Mouse (Mus musculus) embryonic facial prominence, embryonic 13.5 days (tissue): Measurements from ENCODE around the gene Desi1. TPM values are rescaled to one million over a fixed set of nuclear protein-coding genes. Genes with fewer than 3 reads are reported as not detected.

Experiments
- ATAC-seq: fragments of 200-750 bp; cut with Nextera tagmentation; 2 replicates; pipeline ENCODE4 v1.8.0; 2017; ENCODE audit warnings: low read depth; ENCODE audit not compliant: insufficient number of reproducible peaks, insufficient read depth, low FRiP score, low TSS enrichment
- H3K27ac ChIP-seq: fragments of 300-500 bp; sonication (generic); 2 replicates; pipeline ENCODE4 v1.5.1; 2015; ENCODE audit warnings: moderate library complexity, mild to moderate bottlenecking, inconsistent platforms
- H3K27me3 ChIP-seq: fragments of 300-500 bp; sonication (generic); 2 replicates; pipeline ENCODE4 v1.6.1; 2015; ENCODE audit warnings: mild to moderate bottlenecking, inconsistent platforms
- H3K36me3 ChIP-seq: fragments of 300-500 bp; sonication (generic); 2 replicates; pipeline ENCODE4 v1.6.1; 2015; ENCODE audit warnings: mild to moderate bottlenecking, inconsistent platforms
- H3K4me1 ChIP-seq: fragments of 300-500 bp; sonication (generic); 2 replicates; pipeline ENCODE4 v1.6.1; 2015; ENCODE audit warnings: inconsistent platforms
- H3K4me2 ChIP-seq: fragments of 300-500 bp; sonication (generic); 2 replicates; pipeline ENCODE4 v1.6.1; 2015; ENCODE audit warnings: moderate library complexity, mild to moderate bottlenecking, inconsistent platforms
- H3K4me3 ChIP-seq: fragments of 300-500 bp; sonication (generic); 2 replicates; pipeline ENCODE4 v1.5.1; 2015; ENCODE audit warnings: mild to moderate bottlenecking, inconsistent platforms
- H3K9ac ChIP-seq: fragments of 300-500 bp; sonication (generic); 2 replicates; pipeline ENCODE4 v1.6.1; 2015; ENCODE audit warnings: mild to moderate bottlenecking, inconsistent platforms
- H3K9me3 ChIP-seq: fragments of 300-500 bp; sonication (generic); 2 replicates; pipeline ENCODE4 v1.6.1; 2016; ENCODE audit warnings: inconsistent platforms
- WGBS: fragments of 180-500 bp; shearing (Covaris S2); methylation state at CpG from one replicate; pipeline ENCODE4 v1.1.7; 2015; ENCODE audit warnings: mixed read lengths; 5-methylcytosine and 5-hydroxymethylcytosine counted together
- polyA plus RNA-seq: library from polyadenylated mRNA; unstranded; fragments of >200 nt; fragmentation: Nextera tagmentation; extraction: Ambion mirVana; gene quantifications from 2 replicates; pipeline ENCODE4 v1.2.1, GENCODE M21; 2015

The Desi1 gene
- 25.8 and 28.6 TPM in 2 replicates for polyA plus RNA-seq

- Histone ChIP-seq H3K9me3 (no peaks in the 10 kb centered on the region), H3K4me1 (no peaks in the 10 kb centered on the region), H3K36me3 (peaks cover 91% of the 10 kb centered on the region), H3K4me2 (no peak within 1 kb of the TSS), H3K27me3 (no peaks in the 10 kb centered on the region), H3K27ac (no peak within 1 kb of the TSS), H3K9ac (no peak within 1 kb of the TSS), H3K4me3 (no peak within 1 kb of the TSS)
- no peak for ATAC-seq
- 94% methylated on average over 4 of the region's 4 CpGs for WGBS
Measured at GRCm38 (mm10) chr15:82033762-82034161, at the start of gene Desi1. Desi1 (minus strand) TSS chr15:82033862.

GRCm38 (mm10) chr15:82081161-82081560 lies 47.5 kb upstream of the Desi1 start:
- H3K27ac ChIP-seq, result no peak overlapping the region
- peaks cover 3% of the 10 kb centered on the region; the same call in 1 of the 2 replicates for H3K27me3 ChIP-seq
- WGBS, result 36% methylated on average over 7 of the region's 7 CpGs
- H3K36me3 ChIP-seq, result no peaks in the 10 kb centered on the region
- no peaks in the 10 kb centered on the region for H3K9me3 ChIP-seq
- ATAC-seq, result 0 out of 2 replicates have a peak, but pooled peaks have one; percentile 26
- H3K4me1 ChIP-seq, result no peaks in the 10 kb centered on the region
- no peak overlapping the region for H3K4me2 ChIP-seq
- H3K9ac ChIP-seq, result no peak overlapping the region
- H3K4me3 ChIP-seq, result no peak overlapping the region

GRCm38 (mm10) chr15:82079883-82080282 lies 46.2 kb upstream of the Desi1 start:
- no peaks in the 10 kb centered on the region for H3K4me1 ChIP-seq
- no peak overlapping the region for H3K9ac ChIP-seq
- no peak overlapping the region for H3K4me2 ChIP-seq
- WGBS, result 49% methylated on average over 10 of the region's 10 CpGs
- no peaks in the 10 kb centered on the region for H3K9me3 ChIP-seq
- H3K27ac ChIP-seq, result no peak overlapping the region
- H3K36me3 ChIP-seq, result no peaks in the 10 kb centered on the region
- H3K4me3 ChIP-seq, result no peak overlapping the region
- H3K27me3 ChIP-seq, result no peaks in the 10 kb centered on the region
- no peak for ATAC-seq

GRCm38 (mm10) chr15:82073490-82073889 lies 39.8 kb upstream of the Desi1 start:
- peaks cover 4% of the 10 kb centered on the region for H3K4me1 ChIP-seq
- ATAC-seq, result no peak
- WGBS, result 85% methylated on average over 7 of the region's 7 CpGs

GRCm38 (mm10) chr15:82071816-82072469 lies 38.3 kb upstream of the Desi1 start:
- Histone ChIP-seq H3K4me2 (no peak overlapping the region), H3K9ac (no peak overlapping the region), H3K9me3 (no peaks in the 10 kb centered on the region), H3K27ac (no peak overlapping the region), H3K4me1 (peaks cover 4% of the 10 kb centered on the region), H3K27me3 (peaks cover 49% of the 10 kb centered on the region), H3K36me3 (no peaks in the 10 kb centered on the region), H3K4me3 (no peak overlapping the region)
- ATAC-seq, result no peak
- 89% methylated on average over 26 of the region's 26 CpGs for WGBS

More at GRCm38 (mm10) chr15:82073490-82073889, 39.8 kb upstream of the Desi1 start:
- Histone ChIP-seq H3K36me3 (no peaks in the 10 kb centered on the region), H3K27me3 (peaks cover 43% of the 10 kb centered on the region), H3K4me2 (no peak overlapping the region), H3K9me3 (no peaks in the 10 kb centered on the region), H3K27ac (no peak overlapping the region), H3K9ac (no peak overlapping the region), H3K4me3 (no peak overlapping the region)

GRCm38 (mm10) chr15:82069898-82070297 lies 36.2 kb upstream of the Desi1 start, which contains the start of gene Mei1:
Mei1 (plus strand) TSS chr15:82069996.
- ATAC-seq, result no peak
- Histone ChIP-seq H3K9ac (no peak within 1 kb of the TSS), H3K4me3 (peak within 1 kb of the TSS; percentile 21), H3K27me3 (peaks cover 53% of the 10 kb centered on the region), H3K36me3 (no peaks in the 10 kb centered on the region), H3K27ac (no peak within 1 kb of the TSS), H3K4me2 (peak within 1 kb of the TSS; percentile 46), H3K9me3 (no peaks in the 10 kb centered on the region), H3K4me1 (peaks cover 4% of the 10 kb centered on the region)
- 22% methylated on average over 40 of the region's 40 CpGs for WGBS

GRCm38 (mm10) chr15:82065511-82065910 lies 31.8 kb upstream of the Desi1 start:
- H3K9me3 ChIP-seq, result no peaks in the 10 kb centered on the region
- H3K4me2 ChIP-seq, result 0 out of 2 replicates have a peak overlapping the region, but pooled peaks have one; percentile 18
- WGBS, result 21% methylated on average over 7 of the region's 7 CpGs
- H3K4me1 ChIP-seq, result peaks cover 17% of the 10 kb centered on the region
- no peaks in the 10 kb centered on the region for H3K36me3 ChIP-seq
- H3K9ac ChIP-seq, result 0 out of 2 replicates have a peak overlapping the region, but pooled peaks have one; percentile 21
- H3K4me3 ChIP-seq, result no peak overlapping the region
- H3K27ac ChIP-seq, result no peak overlapping the region
- ATAC-seq, result no peak
- H3K27me3 ChIP-seq, result peaks cover 59% of the 10 kb centered on the region

- no peak for ATAC-seq
- H3K27ac ChIP-seq, result no peak overlapping the region
- no peaks in the 10 kb centered on the region for H3K9me3 ChIP-seq
- 20% methylated on average over 14 of the region's 14 CpGs for WGBS
- H3K4me2 ChIP-seq, result peak overlapping the region; percentile 42
- no peak overlapping the region; the same call in 1 of the 2 replicates for H3K9ac ChIP-seq
- peaks cover 13% of the 10 kb centered on the region for H3K4me1 ChIP-seq
- no peaks in the 10 kb centered on the region for H3K36me3 ChIP-seq
- peaks cover 43% of the 10 kb centered on the region for H3K27me3 ChIP-seq
- no peak overlapping the region for H3K4me3 ChIP-seq
Measured at GRCm38 (mm10) chr15:82063909-82064308, 30.2 kb upstream of the Desi1 start.

- H3K9ac ChIP-seq, result no peak within 1 kb of the TSS
- WGBS, result 80% methylated on average over 1 of the region's 1 CpGs
- no peak within 1 kb of the TSS for H3K4me3 ChIP-seq
- ATAC-seq, result no peak
- no peak within 1 kb of the TSS for H3K27ac ChIP-seq
- peaks cover 9% of the 10 kb centered on the region for H3K4me1 ChIP-seq
- H3K36me3 ChIP-seq, result no peaks in the 10 kb centered on the region
- no peaks in the 10 kb centered on the region for H3K9me3 ChIP-seq
- H3K4me2 ChIP-seq, result no peak within 1 kb of the TSS
- peaks cover 18% of the 10 kb centered on the region for H3K27me3 ChIP-seq
Measured at GRCm38 (mm10) chr15:82058719-82059201, 25.1 kb upstream of the Desi1 start, which contains the start of gene 4930407I10Rik. 4930407I10Rik (plus strand) TSS chr15:82059151.

- Histone ChIP-seq H3K27ac (no peak overlapping the region), H3K9me3 (no peaks in the 10 kb centered on the region), H3K27me3 (no peaks in the 10 kb centered on the region), H3K4me3 (no peak overlapping the region), H3K9ac (no peak overlapping the region), H3K36me3 (no peaks in the 10 kb centered on the region), H3K4me2 (no peak overlapping the region), H3K4me1 (peaks cover 3% of the 10 kb centered on the region; the same call in 1 of the 2 replicates)
- WGBS, result 49% methylated on average over 5 of the region's 5 CpGs
- no peak for ATAC-seq
Measured at GRCm38 (mm10) chr15:82052544-82052943, 18.9 kb upstream of the Desi1 start.

GRCm38 (mm10) chr15:82047080-82047883 lies 13.6 kb upstream of the Desi1 start, which contains the start of gene Snu13:
Snu13 (minus strand) TSS chr15:82047598.
- under 1% methylated on average over 74 of the region's 74 CpGs for WGBS
- peak within 1 kb of the TSS; percentile 100 for H3K4me3 ChIP-seq
- peaks cover 15% of the 10 kb centered on the region for H3K4me1 ChIP-seq
- 0 out of 2 replicates have a peak, but pooled peaks have one; percentile 61 for ATAC-seq
- no peaks in the 10 kb centered on the region for H3K9me3 ChIP-seq
- H3K36me3 ChIP-seq, result peaks cover 14% of the 10 kb centered on the region
- H3K9ac ChIP-seq, result peak within 1 kb of the TSS; percentile 99
- H3K4me2 ChIP-seq, result peak within 1 kb of the TSS; percentile 89
- H3K27me3 ChIP-seq, result no peaks in the 10 kb centered on the region
- peak within 1 kb of the TSS; percentile 95 for H3K27ac ChIP-seq
